Mouse (Mus musculus): ENCODE results near the gene Slc25a18. TPM values are rescaled to one million over a fixed set of nuclear protein-coding genes. Genes with fewer than 3 reads are reported as not detected.

Slc25a18 gene
- total and polyA plus RNA-seq, 3 experiments = 0.05 TPM; not detected in 2

DNA sequence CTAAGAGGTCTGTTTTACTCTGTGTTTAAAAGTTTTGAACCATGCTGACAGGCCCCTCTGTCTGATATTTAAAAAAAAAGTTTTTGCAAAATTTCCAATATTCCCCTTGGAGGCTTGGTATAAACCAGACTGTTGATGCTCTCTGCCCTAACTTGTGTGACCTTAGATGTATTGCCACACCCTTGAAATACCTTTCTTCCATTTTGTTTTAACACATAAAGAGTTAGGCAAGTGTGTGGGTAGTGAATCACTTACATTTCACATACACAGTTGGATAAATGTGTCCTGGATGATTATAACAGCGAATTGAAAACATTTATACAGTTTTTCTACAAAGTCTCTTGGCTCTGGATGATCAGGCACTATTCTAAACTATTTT lies 63.8 kb downstream of the Slc25a18 start:
- TF ChIP-seq GATA1 (IDR thresholded peaks at IDR 0.05; ENCODE audit: borderline replicate concordance, low read length) = no peak
- TF ChIP-seq CTCF (IDR thresholded peaks at IDR 0.05; ENCODE audit: low read depth, low read length) = no peak
- no peak for TF ChIP-seq TAL1 (conservative IDR thresholded peaks at IDR 0.05; ENCODE audit: low read depth, low read length)
- no peak for TF ChIP-seq GATA2 (IDR thresholded peaks at IDR 0.05; ENCODE audit: borderline replicate concordance, low read depth, low read length)
- TF ChIP-seq POLR2AphosphoS5 (IDR thresholded peaks at IDR 0.05; ENCODE audit: insufficient replicate concordance, low read depth, low read length) = no peak
- Histone ChIP-seq H3K36me3 (replicated peaks) (peaks cover 33% of the 10 kb centered on the region), H3K4me1 (ENCODE audit: insufficient read depth, low read depth, low read length) (peaks cover 68% of the 10 kb centered on the region), H3K4me3 (ENCODE audit: low read depth, low read length) (peak overlapping the region; percentile 94), H3K9me3 (replicated peaks) (0 out of 2 replicates have a peak, but pooled peaks cover 3% of the 10 kb centered on the region), H3K27me3 (ENCODE audit: insufficient read depth, low read length) (no peaks in the 10 kb centered on the region)
- no peak for DNase-seq (ENCODE audit: low spot score)
- no peak for ATAC-seq (ENCODE audit: extremely low read depth, insufficient number of reproducible peaks, low FRiP score, poor library complexity, severe bottlenecking)

DNA sequence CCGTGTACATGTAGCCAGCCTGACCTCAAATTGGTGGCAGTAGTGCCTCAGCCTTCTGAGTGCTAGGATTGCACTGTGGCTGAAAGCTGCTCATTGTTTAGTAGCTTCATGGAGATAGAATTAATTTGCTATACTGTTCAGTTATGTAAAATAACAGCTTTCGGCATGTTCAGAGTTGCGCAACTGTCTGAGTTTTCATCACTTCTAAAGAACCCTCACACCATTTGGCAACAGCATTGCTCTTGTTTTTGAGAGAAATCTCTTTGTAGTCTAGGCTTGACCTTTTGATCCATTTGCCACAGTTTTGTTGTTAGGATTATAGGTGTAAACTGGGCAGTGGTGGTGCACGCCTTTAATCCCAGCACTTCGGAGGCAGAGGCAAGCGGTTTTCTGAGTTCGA lies 66.9 kb downstream of the Slc25a18 start:
- H3K9me3 ChIP-seq (replicated peaks) = 0 out of 2 replicates have a peak, but pooled peaks cover 3% of the 10 kb centered on the region
- H3K4me1 ChIP-seq (ENCODE audit: insufficient read depth, low read depth, low read length) = peaks cover 69% of the 10 kb centered on the region
- TF ChIP-seq CTCF (IDR thresholded peaks at IDR 0.05; ENCODE audit: low read depth, low read length) (no peak), POLR2AphosphoS5 (IDR thresholded peaks at IDR 0.05; ENCODE audit: insufficient replicate concordance, low read depth, low read length) (no peak), TAL1 (conservative IDR thresholded peaks at IDR 0.05; ENCODE audit: low read depth, low read length) (no peak), GATA1 (IDR thresholded peaks at IDR 0.05; ENCODE audit: borderline replicate concordance, low read length) (no peak)
- no peaks in the 10 kb centered on the region for H3K27me3 ChIP-seq (ENCODE audit: insufficient read depth, low read length)
- H3K36me3 ChIP-seq (replicated peaks) = peaks cover 55% of the 10 kb centered on the region
- DNase-seq (ENCODE audit: low spot score) = no peak
- no peak for ATAC-seq (ENCODE audit: extremely low read depth, insufficient number of reproducible peaks, low FRiP score, poor library complexity, severe bottlenecking)
- H3K4me3 ChIP-seq (ENCODE audit: low read depth, low read length) = no peak overlapping the region

DNA sequence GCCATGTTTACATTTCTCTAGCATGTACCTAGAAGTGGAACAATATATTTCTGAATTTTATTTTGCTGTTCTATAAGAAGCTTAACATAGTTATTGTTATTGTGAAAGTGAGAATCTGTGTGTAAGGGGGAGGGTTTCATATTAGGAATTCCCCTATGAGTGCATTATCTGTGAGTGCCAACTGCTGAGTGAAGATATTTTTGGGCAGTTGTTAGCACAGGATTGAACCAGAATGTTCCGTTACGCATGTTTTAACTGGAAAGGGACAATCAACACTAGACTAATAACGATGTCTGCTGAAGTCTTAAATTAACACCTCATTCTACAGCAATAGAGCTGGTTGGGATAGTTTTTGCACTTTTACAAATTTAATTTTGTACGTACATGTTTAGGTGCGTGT lies 68.4 kb downstream of the Slc25a18 start:
- ATAC-seq (ENCODE audit: extremely low read depth, insufficient number of reproducible peaks, low FRiP score, poor library complexity, severe bottlenecking) (no peak), DNase-seq (ENCODE audit: low spot score) (no peak)
- H3K9me3 ChIP-seq (replicated peaks) = 0 out of 2 replicates have a peak, but pooled peaks cover 3% of the 10 kb centered on the region
- peaks cover 61% of the 10 kb centered on the region for H3K36me3 ChIP-seq (replicated peaks)
- no peak overlapping the region for H3K4me3 ChIP-seq (ENCODE audit: low read depth, low read length)
- no peaks in the 10 kb centered on the region for H3K27me3 ChIP-seq (ENCODE audit: insufficient read depth, low read length)
- peaks cover 72% of the 10 kb centered on the region for H3K4me1 ChIP-seq (ENCODE audit: insufficient read depth, low read depth, low read length)
- TF ChIP-seq GATA1 (IDR thresholded peaks at IDR 0.05; ENCODE audit: borderline replicate concordance, low read length) (no peak), CTCF (IDR thresholded peaks at IDR 0.05; ENCODE audit: low read depth, low read length) (no peak)

Other genes starting within 250 kb of the Slc25a18 start
- 10.0 and 11.9 TPM in 2 replicates for gene Hdhd5, start 242.3 kb upstream of the Slc25a18 start, total RNA-seq (2014; fragmentation: Nextera tagmentation)
- 12.8 and 15.5 TPM in 2 replicates for gene Hdhd5, start 242.3 kb upstream of the Slc25a18 start, total RNA-seq (2017)
- gene Hdhd5, start 242.3 kb upstream of the Slc25a18 start, polyA plus RNA-seq (2012) = 10.2 and 10.5 TPM in 2 replicates
- 22.7 and 24.9 TPM in 2 replicates for gene Cecr2, start 107.2 kb upstream of the Slc25a18 start, total RNA-seq (2014; fragmentation: Nextera tagmentation)
- gene Cecr2, start 107.2 kb upstream of the Slc25a18 start, total RNA-seq (2017) = 1.9 and 2.5 TPM in 2 replicates
- 6.2 and 6.4 TPM in 2 replicates for gene Cecr2, start 107.2 kb upstream of the Slc25a18 start, polyA plus RNA-seq (2012)
- gene Atp6v1e1, start 49.2 kb downstream of the Slc25a18 start, total RNA-seq (2014; fragmentation: Nextera tagmentation) = 113 and 124 TPM in 2 replicates
- 233 and 247 TPM in 2 replicates for gene Atp6v1e1, start 49.2 kb downstream of the Slc25a18 start, total RNA-seq (2017)
- gene Atp6v1e1, start 49.2 kb downstream of the Slc25a18 start, polyA plus RNA-seq (2012) = 50.0 and 51.0 TPM in 2 replicates
- 85.0 and 85.7 TPM in 2 replicates for gene Bcl2l13, start 62.6 kb downstream of the Slc25a18 start, total RNA-seq (2014; fragmentation: Nextera tagmentation)
- gene Bcl2l13, start 62.6 kb downstream of the Slc25a18 start, total RNA-seq (2017) = 31.0 and 37.0 TPM in 2 replicates
- 450 and 524 TPM in 2 replicates for gene Bcl2l13, start 62.6 kb downstream of the Slc25a18 start, polyA plus RNA-seq (2012)
- 64.3 and 68.7 TPM in 2 replicates for gene Bid, start 143.3 kb downstream of the Slc25a18 start, total RNA-seq (2014; fragmentation: Nextera tagmentation)
- 42.8 and 46.0 TPM in 2 replicates for gene Bid, start 143.3 kb downstream of the Slc25a18 start, total RNA-seq (2017)
- 27.0 and 34.1 TPM in 2 replicates for gene Bid, start 143.3 kb downstream of the Slc25a18 start, polyA plus RNA-seq (2012)